Mouse (Mus musculus) cerebellum, adult 18-20 months (tissue): ENCODE measurements at regions not wholly inside any gene's neighbourhood (a gene's known extent, or its start where the extent isn't known, plus 50 kb on each side); places are given as distances from the start of the nearest gene placed in this dataset.

Source experiments
- DNase-seq, 2 experiments: peaks; one replicate each; pipeline ENCODE4 v3.0.0; 2021

DNA sequence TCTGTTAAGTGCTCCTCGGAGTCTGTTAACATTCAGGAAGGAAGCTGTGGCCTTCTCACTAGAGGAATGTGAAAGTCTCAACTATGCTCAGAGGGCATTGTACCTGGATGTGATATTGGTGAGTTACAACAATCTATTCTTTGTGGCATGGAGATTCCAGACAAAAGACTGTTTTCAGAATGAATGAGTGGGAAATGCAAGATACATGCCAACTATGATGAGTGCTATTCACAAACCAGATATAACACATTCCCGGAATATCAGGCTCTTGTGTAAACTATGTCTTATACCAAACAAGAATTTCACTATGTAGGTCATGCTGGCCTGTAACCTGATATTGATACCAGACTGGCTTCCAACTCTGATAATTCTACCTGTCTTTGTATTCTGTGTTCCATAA is 279.4 kb upstream of the Cypt12 start:
- no peak for DNase-seq
